ENCODE assay signal across 21 mouse cellular contexts in the genomic region with DNA sequence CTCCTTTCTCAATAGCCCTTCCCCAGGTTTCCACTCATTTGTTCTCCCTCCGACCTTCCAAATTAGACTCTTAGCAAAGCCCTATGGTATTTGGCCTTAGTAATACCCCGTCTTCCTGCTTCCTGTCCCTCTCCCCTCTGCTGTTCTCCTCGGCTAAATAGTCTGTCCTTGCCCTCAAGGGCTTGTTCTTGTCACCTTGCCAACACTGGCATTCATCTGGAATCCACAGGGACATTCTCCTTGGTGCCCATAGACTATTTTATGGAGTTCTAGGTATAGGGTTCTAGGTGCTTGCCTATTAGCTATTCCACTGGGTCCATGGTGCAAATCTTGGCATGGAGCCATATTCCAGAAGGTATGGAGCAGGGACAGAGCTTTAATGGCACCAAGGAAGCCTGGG.
A peak's percentile ranks its signal among the peaks of the same experiment; 100 is the strongest.
DNase-seq lines count a peak whose midpoint lies in the region; ATAC-seq and TF ChIP-seq lines count a peak whose summit lies in the region.
"Had no signal": no experiment of that assay in that cellular context is flagged by ENCODE, and none has a peak within 500 bp of the region (broad histone marks: within the 10 kb centered on the region; RNA-seq: fewer than 3 reads in every experiment).

No protein-coding gene starts in this region.

- H3K9me3 ChIP-seq in heart, postnatal 0 days (replicated peaks; ENCODE audit: control insufficient read depth, low read length) = no peaks in the 10 kb centered on the region
- H3K9me3 ChIP-seq: embryonic facial prominence, embryonic 15.5 days; forebrain, embryonic 10.5 days; heart, embryonic 10.5 days; hindbrain, embryonic 13.5 days had no signal

- TF ChIP-seq CTCF in heart, postnatal 0 days (IDR thresholded peaks at IDR 0.05; ENCODE audit: low read depth) = no peak

- 0 out of 2 replicates have a peak, but pooled peaks cover 7% of the 10 kb centered on the region for H3K27me3 ChIP-seq in heart, postnatal 0 days (ENCODE audit: control insufficient read depth, insufficient read depth, low read length)
- H3K27me3 ChIP-seq: embryonic facial prominence, embryonic 15.5 days; hindbrain, embryonic 13.5 days had no signal

- ATAC-seq in heart, postnatal 0 days (ENCODE audit: insufficient read depth, low read depth) = peak; percentile 21; the same call in 1 of the 2 replicates
- ATAC-seq: CD4-positive, CD25-positive, alpha-beta regulatory T cell, adult 4 months; hindbrain, postnatal 0 days had no signal

- intact Hi-C loops in heart, postnatal 25 days (cut with DNase I) = loop anchor here (5.0 kb wide), 2 partner anchors 78 to 347 kb away; no protein-coding TSS in a partner anchor

- DNase-seq in adrenal gland, adult (ENCODE audit: inconsistent age in 2 of 2, low spot score in 1 of 2) = peak; percentile 63 to 77
- DNase-seq in adrenal gland, postnatal 4 days (ENCODE audit: low spot score in 2 of 2) = no peak
- no peak for DNase-seq in heart, postnatal 0 days (ENCODE audit: low spot score)
- no peak for DNase-seq in heart, postnatal 25 days (ENCODE audit: low spot score)
- DNase-seq in adrenal gland, adult 2 months = peak; percentile 57
- peak; percentile 18 for DNase-seq in adrenal gland, postnatal 25 days
- DNase-seq in gastrocnemius, postnatal 4 days (ENCODE audit: low spot score in 2 of 2) = no peak
- DNase-seq: B cell, adult 2 months; cerebellum, adult 8-10 months; gastrocnemius, adult 2 months; gastrocnemius, postnatal 25 days; heart, adult 18-20 months; kidney, adult 11 months had no signal

- no peak overlapping the region for H3K4me3 ChIP-seq in heart, postnatal 0 days (ENCODE audit: low read depth, low read length)
- H3K4me3 ChIP-seq: embryonic facial prominence, embryonic 15.5 days; erythroblast, embryonic 14.5 days; forebrain, embryonic 10.5 days; gastrocnemius, adult 2 months; heart, embryonic 10.5 days; hindbrain, embryonic 13.5 days had no signal

- H3K4me1 ChIP-seq in heart, postnatal 0 days (ENCODE audit: control insufficient read depth, insufficient read depth) = 0 out of 2 replicates have a peak, but pooled peaks cover 6% of the 10 kb centered on the region

- H3K9ac ChIP-seq in heart, postnatal 0 days (replicated peaks; ENCODE audit: low read depth, low read length) = no peak overlapping the region
- H3K9ac ChIP-seq: embryonic facial prominence, embryonic 15.5 days; hindbrain, embryonic 13.5 days had no signal

- H3K36me3 ChIP-seq in heart, postnatal 0 days (replicated peaks; ENCODE audit: control insufficient read depth, insufficient read depth, low read length) = no peaks in the 10 kb centered on the region
- H3K36me3 ChIP-seq: embryonic facial prominence, embryonic 15.5 days; forebrain, embryonic 10.5 days; G1E; heart, embryonic 10.5 days; hindbrain, embryonic 13.5 days had no signal

- no peak overlapping the region for H3K27ac ChIP-seq in heart, postnatal 0 days (ENCODE audit: low read depth)
- H3K27ac ChIP-seq: embryonic facial prominence, embryonic 15.5 days; forebrain, embryonic 10.5 days; gastrocnemius, adult 2 months; heart, embryonic 10.5 days; hindbrain, embryonic 13.5 days; hindbrain, postnatal 0 days had no signal

- H3K4me2 ChIP-seq in heart, postnatal 0 days (ENCODE audit: low read depth, low read length) = no peak overlapping the region
- H3K4me2 ChIP-seq: embryonic facial prominence, embryonic 15.5 days; hindbrain, embryonic 13.5 days had no signal

- WGBS in heart, postnatal 0 days = 21% methylated on average over 3 of the region's 3 CpGs

- no peak for TF ChIP-seq EP300 in heart, postnatal 0 days (IDR thresholded peaks at IDR 0.05; ENCODE audit: low read depth)

Comparison
In these comparisons a context has a peak if more than half of its experiments do, and no peak if none do; other contexts are left out.
1. DNase-seq: peak in adrenal gland, adult (2 of 2), adrenal gland, adult 2 months (single experiment) and adrenal gland, postnatal 25 days (single experiment); none in adrenal gland, postnatal 4 days (0 of 2), heart, postnatal 0 days (single experiment), heart, postnatal 25 days (single experiment) and gastrocnemius, postnatal 4 days (0 of 2).